Mouse (Mus musculus) 3T3-L1 (cell line): ENCODE measurements at regions not wholly inside any gene's neighbourhood (a gene's known extent, or its start where the extent isn't known, plus 50 kb on each side); places are given as distances from the start of the nearest gene placed in this dataset.

Source experiments
- DNase-seq: peaks from one replicate; pipeline ENCODE4 v3.0.0-alpha.2; 2015; ENCODE audit warnings: low read depth, low spot score

GRCm38 (mm10) chr6:51701253-51702020, 177.7 kb downstream of the Snx10 start:
- no peak for DNase-seq

GRCm38 (mm10) chr6:51702456-51703171, 178.9 kb downstream of the Snx10 start:
- DNase-seq, result peak; percentile 21

GRCm38 (mm10) chr6:51708011-51708410, 184.3 kb downstream of the Snx10 start:
- no peak for DNase-seq

GRCm38 (mm10) chr6:51708668-51709339, 185.1 kb downstream of the Snx10 start:
- peak; percentile 53 for DNase-seq

GRCm38 (mm10) chr6:51709340-51710067, 185.8 kb downstream of the Snx10 start:
- peak; percentile 10 for DNase-seq

- peak; percentile 9 for DNase-seq
Observed at GRCm38 (mm10) chr6:51710153-51710552, 186.5 kb downstream of the Snx10 start.

GRCm38 (mm10) chr6:51710926-51711615, 187.4 kb downstream of the Snx10 start:
- DNase-seq, result peak; percentile 79

GRCm38 (mm10) chr6:51711616-51711970, 187.9 kb downstream of the Snx10 start:
- DNase-seq, result no peak

- DNase-seq, result peak; percentile 54
Observed at GRCm38 (mm10) chr6:51715158-51715840, 191.6 kb downstream of the Snx10 start.

GRCm38 (mm10) chr6:51717386-51717785, 193.7 kb downstream of the Snx10 start:
- no peak for DNase-seq

- peak; percentile 64 for DNase-seq
Observed at GRCm38 (mm10) chr6:51720705-51721104, 197.0 kb downstream of the Snx10 start.

GRCm38 (mm10) chr6:51723053-51723452, 199.4 kb downstream of the Snx10 start:
- DNase-seq, result no peak

GRCm38 (mm10) chr6:51727191-51727590, 203.5 kb downstream of the Snx10 start:
- DNase-seq, result no peak

GRCm38 (mm10) chr6:51728816-51729562, 205.3 kb downstream of the Snx10 start:
- DNase-seq, result no peak

GRCm38 (mm10) chr6:51730564-51731351, 207.1 kb downstream of the Snx10 start:
- DNase-seq, result no peak

- no peak for DNase-seq
Observed at GRCm38 (mm10) chr6:51732298-51732895, 208.7 kb downstream of the Snx10 start.

- DNase-seq, result no peak
Observed at GRCm38 (mm10) chr6:51736051-51736450, 212.3 kb downstream of the Snx10 start.

- no peak for DNase-seq
Observed at GRCm38 (mm10) chr6:51743105-51743660, 219.5 kb downstream of the Snx10 start.
